Mouse (Mus musculus) spleen, postnatal 10 days (tissue): Measurements from ENCODE around the gene Gm10647.
"Not testable (repeated sequence)": the region's sequence is repeated elsewhere in the genome, so short reads cannot be mapped to it uniquely, and the experiment has no call there.

ENCODE experiments used
- DNase-seq, 2 experiments: peaks; one replicate each; pipeline ENCODE4 v3.0.0; 2021 to 2022; ENCODE audit warnings: low spot score in 2 of 2

Gm10647 gene

DNA sequence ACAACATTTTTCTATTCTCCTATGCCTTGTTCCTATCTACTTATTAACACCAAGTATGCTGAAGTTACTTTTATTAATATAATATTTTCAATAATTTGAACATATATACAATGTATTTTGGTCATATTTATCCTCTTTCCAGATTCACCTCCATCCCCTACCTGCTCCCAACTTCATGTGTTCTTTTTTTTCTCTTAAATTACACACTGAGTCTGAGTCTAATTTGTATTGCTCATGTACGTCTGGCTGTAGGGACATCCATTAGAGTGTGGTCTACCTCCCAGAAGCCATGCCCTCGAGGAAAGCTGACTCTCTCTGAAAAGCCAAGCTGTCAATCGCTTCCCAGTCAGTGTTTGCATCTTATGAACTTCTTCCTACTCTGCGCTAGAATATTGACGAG is at the start of gene Gm10647:
Gene Gm10647 (plus strand): TSS at position 301 of the 400 bp plus-strand sequence.
- DNase-seq: no peak

DNA sequence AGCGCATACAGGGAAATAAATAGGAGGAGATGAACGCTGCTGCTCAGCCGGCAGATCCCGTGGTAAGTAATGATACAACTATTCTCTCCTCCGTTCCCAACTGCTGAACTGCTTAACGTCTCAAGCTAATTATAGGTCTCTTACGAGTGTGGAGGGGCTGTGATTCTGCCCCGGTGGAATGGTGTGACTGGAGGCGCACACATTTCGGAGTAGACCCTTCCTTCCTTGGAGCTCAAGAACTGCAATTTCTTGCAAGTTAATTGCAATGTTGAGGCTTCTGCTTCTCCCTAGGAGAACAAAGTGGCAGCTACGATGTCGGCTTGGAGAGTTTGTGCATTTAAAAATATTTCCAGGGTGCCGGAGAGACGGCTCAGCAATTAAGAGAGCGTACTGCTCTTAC is 48.4 kb upstream of the Gm10647 start:
- no peak for DNase-seq

- no peak for DNase-seq
Observed at GRCm38 (mm10) chr9:66752849-66753248, 44.0 kb upstream of the Gm10647 start.

GRCm38 (mm10) chr9:66760991-66761390 is 35.8 kb upstream of the Gm10647 start:
- DNase-seq: no peak

DNA sequence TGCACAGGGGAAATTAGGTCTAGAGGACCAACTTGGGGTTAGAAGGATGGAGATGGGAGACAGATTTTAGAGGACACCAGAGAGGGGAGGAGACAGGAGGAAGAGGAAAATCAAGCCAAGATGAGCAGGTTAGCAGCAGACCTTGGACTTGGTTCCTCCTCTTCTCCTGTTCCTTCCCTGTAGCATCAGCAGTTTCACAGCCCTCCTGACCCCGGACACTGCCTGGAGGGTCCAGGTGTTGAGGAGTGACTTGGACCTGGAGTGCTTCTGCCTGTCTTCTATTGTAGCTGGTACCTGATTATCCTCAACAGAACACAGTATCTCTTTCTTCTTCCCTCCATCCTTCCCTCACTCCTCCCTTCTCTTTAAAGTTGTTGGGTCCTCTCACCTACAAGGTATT is 28.1 kb upstream of the Gm10647 start:
- no peak for DNase-seq

- no peak for DNase-seq
Observed at GRCm38 (mm10) chr9:66769275-66769674, 27.6 kb upstream of the Gm10647 start.

DNA sequence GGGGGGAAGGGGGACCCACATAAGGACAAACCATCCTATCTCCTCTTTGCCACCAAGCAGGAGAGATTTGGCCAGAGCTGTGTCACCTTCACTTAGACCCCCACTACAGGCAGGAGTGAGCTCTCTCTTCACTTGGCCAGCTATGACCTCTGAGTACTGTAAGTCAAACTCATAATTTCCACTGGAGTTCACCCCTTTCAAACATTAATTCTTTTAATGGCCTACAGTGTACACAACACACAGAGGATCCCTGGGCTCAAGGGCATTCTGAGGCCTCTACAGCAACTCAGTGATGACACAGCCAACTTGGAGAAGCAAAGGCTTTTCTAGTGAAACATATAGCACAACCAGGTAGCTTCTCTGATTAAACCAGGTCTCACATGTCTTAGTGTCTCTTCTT is 26.1 kb upstream of the Gm10647 start:
- no peak for DNase-seq

GRCm38 (mm10) chr9:66784552-66784951 is 12.3 kb upstream of the Gm10647 start:
- peak in 1 of 2 experiments; percentile 56 for DNase-seq

- DNase-seq: no peak
Observed at GRCm38 (mm10) chr9:66787821-66788220, 9.0 kb upstream of the Gm10647 start.

- DNase-seq: no peak
Observed at GRCm38 (mm10) chr9:66794629-66795463, 2.0 kb upstream of the Gm10647 start.

DNA sequence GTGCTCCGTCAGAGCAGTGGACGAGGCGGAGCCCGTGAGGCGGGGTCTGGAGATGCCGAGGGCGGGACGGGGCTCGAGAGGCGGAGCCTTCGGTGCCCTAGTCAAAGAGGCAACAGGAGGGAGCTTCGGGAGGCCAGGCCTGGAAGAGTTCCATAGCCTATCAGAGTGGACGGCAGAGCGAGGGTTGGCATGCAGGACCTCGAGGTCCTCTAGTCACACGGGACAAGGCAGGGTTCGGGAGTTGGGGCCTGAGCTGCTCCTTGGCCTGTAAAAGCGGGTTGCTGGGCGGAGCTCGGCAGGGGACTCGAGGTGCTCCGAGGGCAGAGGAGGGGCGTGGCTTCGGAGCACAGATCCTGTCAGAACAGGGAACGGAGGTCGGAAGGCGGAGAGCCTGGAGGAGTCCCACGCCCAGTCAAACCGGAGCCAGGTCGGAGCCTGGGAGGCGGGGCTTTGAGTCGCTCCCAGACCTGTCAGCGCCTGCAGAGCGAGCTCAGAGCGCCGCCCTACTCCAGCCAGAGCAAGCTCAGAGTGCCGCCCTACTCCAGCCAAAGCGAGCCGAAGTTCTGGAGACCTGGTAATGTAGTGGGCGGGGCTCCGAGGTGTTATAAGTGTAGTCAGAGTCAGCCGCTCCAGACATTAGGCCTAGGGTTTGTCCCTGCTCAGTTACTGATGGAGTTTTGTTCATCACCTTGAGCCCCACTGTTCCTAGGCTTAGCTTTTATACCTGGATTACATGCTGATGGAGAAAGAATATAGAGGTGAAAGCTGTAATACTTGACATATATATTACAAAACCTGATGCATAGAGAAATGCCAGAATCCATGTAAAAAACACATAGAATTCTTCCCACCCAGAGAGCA is 1.1 kb upstream of the Gm10647 start, which contains the start of gene Aph1b:
Gene Aph1b (minus strand): TSS at position 27 of the 861 bp plus-strand sequence.
- DNase-seq: peak; percentile 85 to 91

DNA sequence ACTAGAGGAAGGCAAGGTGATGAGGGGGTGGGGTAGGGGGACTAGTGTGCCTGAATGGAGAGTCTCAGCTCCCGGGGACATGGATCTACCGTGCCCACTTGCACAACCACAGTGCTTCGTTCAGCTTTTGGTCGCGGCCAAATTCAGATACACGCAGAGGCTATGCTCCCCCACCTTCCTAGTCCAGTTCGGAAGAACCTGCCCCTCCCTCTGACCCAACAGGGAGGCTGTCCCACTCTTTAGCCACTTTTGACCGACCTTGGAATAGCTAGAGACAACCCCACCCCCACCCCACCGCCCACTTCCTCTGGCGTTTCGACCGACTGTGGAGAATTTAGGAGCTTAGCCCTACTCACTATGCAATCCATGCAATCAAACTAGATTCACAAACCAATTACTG is 5.1 kb downstream of the Gm10647 start:
- DNase-seq: no peak

GRCm38 (mm10) chr9:66805951-66806350 is 9.1 kb downstream of the Gm10647 start:
- not testable (repeated sequence) for DNase-seq

DNA sequence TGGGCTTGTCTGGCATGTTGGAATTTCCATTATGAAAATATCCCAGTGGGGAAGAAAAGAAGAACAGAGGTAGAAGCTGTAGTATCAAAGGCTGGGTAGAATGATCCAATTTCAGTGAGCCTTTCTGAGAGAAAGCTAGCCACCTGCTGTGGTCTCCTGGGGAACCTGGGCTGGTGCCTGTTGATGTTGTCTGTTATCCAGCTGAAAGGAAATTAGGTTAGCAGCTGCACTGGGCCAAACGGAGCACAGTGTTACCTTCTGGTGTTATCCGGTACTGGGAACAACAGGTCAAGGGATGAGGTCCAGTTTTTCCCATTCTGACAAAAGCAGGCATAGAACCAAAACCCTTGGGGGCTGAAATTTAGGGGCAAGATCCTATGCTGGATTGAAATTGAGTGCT is 16.6 kb downstream of the Gm10647 start:
- DNase-seq: no peak

GRCm38 (mm10) chr9:66820996-66821395 is 24.2 kb downstream of the Gm10647 start:
- no peak for DNase-seq

GRCm38 (mm10) chr9:66822255-66822654 is 25.4 kb downstream of the Gm10647 start:
- peak in 1 of 2 experiments; percentile 35 for DNase-seq

GRCm38 (mm10) chr9:66825990-66826389 is 29.2 kb downstream of the Gm10647 start:
- DNase-seq: peak in 1 of 2 experiments; percentile 30

GRCm38 (mm10) chr9:66832366-66832908 is 35.6 kb downstream of the Gm10647 start:
- no peak for DNase-seq

- DNase-seq: peak in 1 of 2 experiments; percentile 14
Observed at GRCm38 (mm10) chr9:66833851-66834250, 37.0 kb downstream of the Gm10647 start.

- peak; percentile 99 for DNase-seq
Observed at GRCm38 (mm10) chr9:66834318-66835096, 37.7 kb downstream of the Gm10647 start, which contains the start of gene Aph1c. Aph1c (minus strand) TSS chr9:66834726.

- DNase-seq: peak in 1 of 2 experiments; percentile 67
Observed at GRCm38 (mm10) chr9:66835097-66835480, 38.2 kb downstream of the Gm10647 start.
